Mouse (Mus musculus) bone marrow, adult 2 months (tissue): ENCODE results near the gene Ankrd54. TPM values are rescaled to one million over a fixed set of nuclear protein-coding genes. Genes with fewer than 3 reads are reported as not detected.

Experiments used
- H3K27ac ChIP-seq: fragments of 200-500 bp; 2 replicates; pipeline ENCODE4 v1.5.1; 2012; ENCODE audit warnings: low read depth, mild to moderate bottlenecking, control low read depth, inconsistent platforms, low read length; ENCODE audit not compliant: control insufficient read depth, poor library complexity, insufficient read depth
- H3K4me1 ChIP-seq: fragments of 200-500 bp; 2 replicates; pipeline ENCODE4 v1.6.1; 2011; ENCODE audit warnings: low read length; ENCODE audit not compliant: control insufficient read depth, insufficient read depth
- H3K4me3 ChIP-seq: fragments of 200-500 bp; replicated peaks from 2 replicates; pipeline ENCODE3; 2011; ENCODE audit warnings: mild to moderate bottlenecking, low read depth, low read length, control low read depth; ENCODE audit not compliant: control insufficient read depth
- CTCF ChIP-seq: fragments of 200-500 bp; IDR thresholded peaks from 2 replicates; pipeline ENCODE4 v1.5.1; 2011; ENCODE audit warnings: low read length, control low read depth; ENCODE audit not compliant: control insufficient read depth, insufficient read depth
- POLR2A ChIP-seq: fragments of 200-500 bp; IDR thresholded peaks from 2 replicates; pipeline ENCODE4 v1.6.1; 2011; ENCODE audit warnings: low read depth, mild to moderate bottlenecking, control low read depth, low read length, borderline replicate concordance; ENCODE audit not compliant: control insufficient read depth
- WGBS: fragments of 180-500 bp; shearing (Covaris S2); methylation state at CpG from one replicate; pipeline ENCODE4 v1.1.7; 2018; 5-methylcytosine and 5-hydroxymethylcytosine counted together
- polyA plus RNA-seq: library from polyadenylated mRNA; stranded (reverse); fragments of >200 nt; gene quantifications from 2 replicates; pipeline ENCODE4 v1.2.4, GENCODE M21; 2011; ENCODE audit warnings: low replicate concordance; ENCODE audit not compliant: missing spikeins, insufficient read depth, insufficient read length

Gene Ankrd54
- polyA plus RNA-seq, 1 experiment = 43.4 TPM

DNA sequence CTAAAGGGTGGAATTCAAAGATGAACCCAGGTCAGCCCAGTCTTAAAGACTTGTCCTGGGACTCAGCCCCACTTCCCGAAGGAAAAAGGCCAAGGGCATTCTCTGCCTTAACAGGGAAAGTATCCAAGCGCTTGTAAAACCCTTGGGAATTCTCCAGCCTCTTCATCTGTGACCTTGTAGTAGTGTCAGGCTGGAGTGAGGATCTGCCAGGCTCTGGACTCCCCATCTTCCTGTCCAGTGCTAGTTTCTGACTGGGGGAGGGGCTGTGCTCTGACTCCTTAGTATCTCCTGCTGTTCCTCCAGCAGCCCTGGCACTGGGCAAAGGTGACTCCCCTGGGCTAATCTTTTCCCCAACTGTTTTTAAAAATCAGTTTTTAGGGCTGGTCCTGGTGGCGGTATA lies 33.9 kb upstream of the Ankrd54 start:
- Histone ChIP-seq H3K4me3 (no peak overlapping the region), H3K27ac (no peak overlapping the region), H3K4me1 (no peaks in the 10 kb centered on the region)
- 88% methylated on average over 3 of the region's 3 CpGs for WGBS
- TF ChIP-seq POLR2A (no peak), CTCF (no peak)

DNA sequence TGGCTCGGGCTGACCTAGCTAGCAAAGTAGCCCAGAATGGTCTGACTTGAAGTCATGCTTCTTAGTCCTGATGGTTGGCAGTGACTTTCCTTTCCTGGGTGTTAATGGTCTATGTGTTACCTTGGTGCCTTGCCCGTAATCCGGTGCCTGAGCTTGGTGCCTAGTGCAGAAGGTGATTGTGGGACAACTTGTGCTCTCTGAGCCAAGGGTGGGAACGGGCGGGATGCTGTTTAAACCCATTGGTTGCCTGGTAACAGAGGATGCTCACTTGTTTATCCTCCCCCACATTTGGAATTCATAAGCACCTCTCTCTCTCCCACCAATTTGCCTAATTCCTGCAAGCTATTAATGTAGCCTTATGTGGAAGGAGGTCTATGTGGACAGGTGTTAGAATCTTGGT lies 32.8 kb upstream of the Ankrd54 start:
- H3K4me3 ChIP-seq = no peak overlapping the region
- WGBS = 84% methylated on average over 5 of the region's 5 CpGs
- no peaks in the 10 kb centered on the region for H3K4me1 ChIP-seq
- no peak overlapping the region for H3K27ac ChIP-seq
- TF ChIP-seq POLR2A = no peak
- TF ChIP-seq CTCF = no peak

DNA sequence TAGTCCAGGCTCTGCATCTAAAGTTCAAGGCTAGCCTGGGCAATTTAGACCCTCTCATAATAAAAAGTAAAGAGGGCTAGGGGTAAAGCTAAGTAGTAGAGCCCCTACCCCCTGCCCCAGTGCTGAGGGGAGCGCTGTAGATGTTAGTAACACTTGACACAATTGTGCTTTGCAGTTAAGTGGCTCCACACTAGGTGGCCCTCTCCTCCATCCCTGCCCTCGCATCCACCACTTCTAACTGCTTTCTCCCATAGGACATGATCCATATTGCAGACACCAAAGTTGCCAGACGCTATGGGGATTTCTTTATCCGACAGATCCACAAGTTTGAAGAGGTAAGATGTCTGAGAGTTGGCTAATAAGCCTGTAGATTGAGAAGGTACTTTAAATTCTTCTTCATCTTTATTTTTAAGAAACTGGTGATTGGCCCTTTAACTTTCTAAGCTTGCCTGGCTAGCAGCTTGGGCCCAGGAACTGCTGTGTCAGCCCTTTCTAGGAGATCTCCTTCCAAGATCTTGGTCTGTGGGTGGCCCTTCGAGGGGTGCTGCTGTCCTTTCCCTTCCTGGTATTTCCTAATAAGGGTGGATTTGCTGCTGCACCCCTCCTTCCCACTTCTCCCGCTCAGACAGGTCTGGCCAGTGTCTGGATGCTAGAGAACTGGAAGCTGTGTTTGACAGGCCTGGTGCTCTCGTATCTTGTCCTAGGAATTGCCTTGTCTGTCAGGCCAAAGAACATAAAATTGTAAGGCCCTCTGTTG lies 30.6 kb upstream of the Ankrd54 start:
- Histone ChIP-seq H3K4me3 (no peak overlapping the region), H3K4me1 (no peaks in the 10 kb centered on the region), H3K27ac (no peak overlapping the region)
- WGBS = 82% methylated on average over 7 of the region's 7 CpGs
- no peak for TF ChIP-seq CTCF
- no peak for TF ChIP-seq POLR2A

- Histone ChIP-seq H3K4me1 (no peaks in the 10 kb centered on the region), H3K27ac (no peak overlapping the region), H3K4me3 (no peak overlapping the region)
- WGBS = 87% methylated on average over 6 of the region's 6 CpGs
- no peak for TF ChIP-seq CTCF
- no peak for TF ChIP-seq POLR2A
Observed at GRCm38 (mm10) chr15:79092284-79092683, 29.6 kb upstream of the Ankrd54 start.

DNA sequence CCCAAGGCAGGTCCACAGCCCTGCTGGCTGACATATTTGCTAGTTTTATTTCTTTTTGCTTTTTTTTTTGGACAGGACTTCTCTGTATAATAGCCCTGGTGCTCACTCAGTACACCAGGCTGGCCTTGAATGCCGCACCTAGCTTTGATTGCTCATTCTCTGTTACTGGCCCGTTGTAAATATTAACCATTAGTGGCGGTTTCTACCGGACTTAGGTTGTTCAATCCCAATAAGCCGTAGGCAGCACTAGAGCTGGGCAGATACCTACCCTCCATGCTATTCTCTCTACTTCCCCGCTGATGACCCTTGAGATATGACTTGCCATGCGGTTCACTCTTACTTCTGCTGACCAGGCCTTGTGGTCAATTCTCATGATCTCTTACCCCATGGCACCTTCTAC lies 16.9 kb upstream of the Ankrd54 start:
- no peak overlapping the region for H3K27ac ChIP-seq
- no peak for TF ChIP-seq POLR2A
- no peak for TF ChIP-seq CTCF
- no peak overlapping the region for H3K4me3 ChIP-seq
- H3K4me1 ChIP-seq = no peaks in the 10 kb centered on the region; the same call in 1 of the 2 replicates
- 95% methylated on average over 7 of the region's 7 CpGs for WGBS

- peak overlapping the region; percentile 93 for H3K4me3 ChIP-seq
- no peaks in the 10 kb centered on the region; the same call in 1 of the 2 replicates for H3K4me1 ChIP-seq
- no peak for TF ChIP-seq CTCF
- no peak for TF ChIP-seq POLR2A
- 26% methylated on average over 15 of the region's 15 CpGs for WGBS
- 0 out of 2 replicates have a peak overlapping the region, but pooled peaks have one; percentile 9 for H3K27ac ChIP-seq
Observed at GRCm38 (mm10) chr15:79075658-79076365, 13.1 kb upstream of the Ankrd54 start.

DNA sequence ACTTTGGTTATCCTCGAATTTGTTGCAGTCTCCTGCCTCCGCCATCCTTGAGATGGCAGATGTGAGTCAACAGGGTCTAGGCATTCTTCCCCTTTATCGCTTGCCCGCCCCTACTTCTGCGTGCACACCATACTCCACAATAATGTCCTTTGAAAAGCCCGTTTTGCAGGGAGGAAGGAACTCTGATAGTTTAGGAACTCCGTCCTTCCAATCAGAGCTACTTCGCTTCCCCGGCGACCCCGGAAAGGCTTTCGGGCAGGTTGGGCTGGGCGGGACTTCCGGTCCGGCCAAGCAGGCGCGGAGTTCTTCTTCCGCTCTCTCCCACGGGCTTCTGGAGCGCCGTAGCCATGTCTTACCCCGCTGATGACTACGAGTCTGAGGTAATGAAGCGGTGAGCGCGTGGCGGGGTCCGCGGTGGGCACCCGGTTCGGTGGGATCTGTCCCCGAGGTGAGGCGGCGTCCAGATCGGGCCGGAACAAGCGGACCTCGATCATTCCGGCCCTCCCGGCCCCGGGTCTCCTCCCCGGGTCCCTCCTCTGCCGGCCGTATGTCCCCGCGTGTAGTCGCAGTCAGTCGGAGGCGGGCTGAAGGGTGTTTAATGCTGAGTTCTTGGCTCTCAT lies 12.3 kb upstream of the Ankrd54 start, which contains the start of gene Eif3l:
Gene Eif3l (plus strand): TSS at position 267 of the 620 bp plus-strand sequence.
- WGBS = under 1% methylated on average over 49 of the region's 49 CpGs
- no peaks in the 10 kb centered on the region; the same call in 1 of the 2 replicates for H3K4me1 ChIP-seq
- peak within 1 kb of the TSS; percentile 93 for H3K4me3 ChIP-seq
- no peak for TF ChIP-seq CTCF
- peak; percentile 65; the same call in 1 of the 2 replicates for TF ChIP-seq POLR2A
- H3K27ac ChIP-seq = peak within 1 kb of the TSS; percentile 27

DNA sequence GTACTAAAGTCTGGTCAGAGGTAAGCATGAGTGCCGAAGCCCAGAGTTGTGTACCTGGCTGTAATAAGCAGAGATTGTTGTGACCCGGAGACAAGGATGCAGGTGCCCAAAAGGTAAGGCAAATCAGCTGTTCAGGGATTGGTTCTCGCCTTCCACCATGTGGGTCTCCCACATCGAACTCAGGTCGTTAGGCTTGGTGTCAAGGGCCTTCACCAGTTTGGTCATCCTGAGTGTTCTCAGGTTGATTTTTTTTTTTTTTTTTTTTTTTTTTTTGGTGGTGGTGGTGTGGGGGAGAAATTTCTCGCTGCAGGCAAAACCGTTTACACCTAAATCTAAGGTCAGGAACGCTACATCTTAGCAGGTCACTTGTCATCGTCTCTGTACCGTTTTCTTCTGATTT lies 11.8 kb upstream of the Ankrd54 start:
- no peak overlapping the region for H3K4me3 ChIP-seq
- WGBS = 34% methylated on average over 10 of the region's 10 CpGs
- H3K4me1 ChIP-seq = no peaks in the 10 kb centered on the region; the same call in 1 of the 2 replicates
- no peak overlapping the region for H3K27ac ChIP-seq
- no peak for TF ChIP-seq POLR2A
- TF ChIP-seq CTCF = no peak
